Mouse (Mus musculus) limb, embryonic 15.5 days (tissue): ENCODE measurements around the gene Tmtc1. TPM values are rescaled to one million over a fixed set of nuclear protein-coding genes. Genes with fewer than 3 reads are reported as not detected.

ENCODE experiments used
- ATAC-seq: fragments of 200-750 bp; cut with Nextera tagmentation; 2 replicates; pipeline ENCODE4 v1.8.0; 2017; ENCODE audit warnings: low read depth, moderate TSS enrichment; ENCODE audit not compliant: insufficient number of reproducible peaks, low FRiP score, low TSS enrichment
- H3K27ac ChIP-seq: fragments of 300-500 bp; sonication (generic); 2 replicates; pipeline ENCODE4 v1.5.1; 2015; ENCODE audit warnings: moderate library complexity, mild to moderate bottlenecking, inconsistent platforms
- H3K27me3 ChIP-seq: fragments of 300-500 bp; sonication (generic); 2 replicates; pipeline ENCODE4 v1.6.1; 2015; ENCODE audit warnings: inconsistent platforms
- H3K36me3 ChIP-seq: fragments of 300-500 bp; sonication (generic); 2 replicates; pipeline ENCODE4 v1.6.1; 2015; ENCODE audit warnings: inconsistent platforms
- H3K4me1 ChIP-seq: fragments of 300-500 bp; sonication (generic); 2 replicates; pipeline ENCODE4 v1.6.1; 2015; ENCODE audit warnings: inconsistent platforms
- H3K4me2 ChIP-seq: fragments of 300-500 bp; sonication (generic); 2 replicates; pipeline ENCODE4 v1.6.1; 2015; ENCODE audit warnings: mild to moderate bottlenecking, inconsistent platforms
- H3K4me3 ChIP-seq: fragments of 300-500 bp; sonication (generic); 2 replicates; pipeline ENCODE4 v1.5.1; 2015; ENCODE audit warnings: mild to moderate bottlenecking, inconsistent platforms
- H3K9ac ChIP-seq: fragments of 300-500 bp; sonication (generic); 2 replicates; pipeline ENCODE4 v1.6.1; 2015; ENCODE audit warnings: inconsistent platforms
- H3K9me3 ChIP-seq: fragments of 300-500 bp; sonication (generic); 2 replicates; pipeline ENCODE4 v1.6.1; 2016; ENCODE audit warnings: inconsistent platforms
- WGBS: fragments of 180-500 bp; shearing (Covaris S2); methylation state at CpG from one replicate; pipeline ENCODE4 v1.1.7; 2015; 5-methylcytosine and 5-hydroxymethylcytosine counted together
- polyA plus RNA-seq: library from polyadenylated mRNA; unstranded; fragments of >200 nt; fragmentation: Nextera tagmentation; extraction: Ambion mirVana; gene quantifications from 2 replicates; pipeline ENCODE4 v1.2.1, GENCODE M21; 2015

Tmtc1 gene
- polyA plus RNA-seq, 1 experiment from 2014 or later: 1.3 TPM

DNA sequence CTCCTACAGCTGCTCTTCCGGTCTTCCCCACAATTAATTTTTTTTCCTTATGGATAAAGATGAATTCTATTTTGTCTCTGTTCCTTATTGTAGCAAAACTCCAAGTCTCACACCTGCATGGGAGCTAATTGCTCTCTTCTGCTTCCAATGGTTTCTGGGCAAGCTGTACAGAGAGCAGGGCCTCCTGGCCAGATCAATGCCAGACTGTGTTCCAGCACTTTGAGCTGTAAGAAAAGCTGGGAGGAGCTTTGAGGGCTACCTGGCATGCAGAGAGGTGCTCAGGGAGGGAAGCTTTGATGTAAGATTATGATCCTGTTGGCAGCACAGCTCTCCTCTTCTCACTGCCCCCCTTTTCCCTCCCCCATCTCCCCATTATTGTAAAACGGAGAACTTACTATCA lies 10.6 kb upstream of the Tmtc1 start:
- H3K27ac ChIP-seq: no peak overlapping the region
- H3K4me1 ChIP-seq: no peaks in the 10 kb centered on the region
- H3K36me3 ChIP-seq: no peaks in the 10 kb centered on the region
- whole genome bisulfite sequencing: 70% methylated on average over 2 of the region's 2 CpGs
- no peaks in the 10 kb centered on the region for H3K27me3 ChIP-seq
- H3K4me3 ChIP-seq: no peak overlapping the region
- H3K9me3 ChIP-seq: no peaks in the 10 kb centered on the region
- no peak overlapping the region for H3K4me2 ChIP-seq
- no peak overlapping the region for H3K9ac ChIP-seq
- ATAC-seq: no peak

DNA sequence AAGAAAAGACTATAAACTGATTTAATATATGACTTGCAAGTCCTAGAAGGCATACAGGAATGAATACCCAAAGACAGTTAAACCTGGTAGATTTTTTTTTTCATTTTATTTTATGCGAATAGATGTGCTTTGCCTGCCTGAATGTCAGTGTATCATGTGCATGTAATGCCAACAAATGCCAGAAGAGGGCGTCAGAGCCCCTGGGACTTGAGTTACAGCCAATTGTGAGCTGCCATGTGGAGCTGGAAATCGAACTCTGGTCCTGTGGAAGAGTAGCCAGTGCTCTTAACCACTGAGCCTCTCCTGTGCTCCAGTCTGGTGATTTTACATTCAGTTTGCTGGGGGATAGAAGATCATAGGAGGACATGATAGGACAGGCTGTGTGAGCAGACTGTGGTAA lies 4.0 kb upstream of the Tmtc1 start:
- no peaks in the 10 kb centered on the region for H3K36me3 ChIP-seq
- H3K9ac ChIP-seq: no peak overlapping the region
- no peaks in the 10 kb centered on the region for H3K9me3 ChIP-seq
- H3K4me1 ChIP-seq: peaks cover 16% of the 10 kb centered on the region
- 66% methylated on average over 3 of the region's 3 CpGs for WGBS
- no peak overlapping the region for H3K27ac ChIP-seq
- ATAC-seq: no peak
- no peak overlapping the region for H3K4me3 ChIP-seq
- no peak overlapping the region for H3K4me2 ChIP-seq
- H3K27me3 ChIP-seq: peaks cover 19% of the 10 kb centered on the region

DNA sequence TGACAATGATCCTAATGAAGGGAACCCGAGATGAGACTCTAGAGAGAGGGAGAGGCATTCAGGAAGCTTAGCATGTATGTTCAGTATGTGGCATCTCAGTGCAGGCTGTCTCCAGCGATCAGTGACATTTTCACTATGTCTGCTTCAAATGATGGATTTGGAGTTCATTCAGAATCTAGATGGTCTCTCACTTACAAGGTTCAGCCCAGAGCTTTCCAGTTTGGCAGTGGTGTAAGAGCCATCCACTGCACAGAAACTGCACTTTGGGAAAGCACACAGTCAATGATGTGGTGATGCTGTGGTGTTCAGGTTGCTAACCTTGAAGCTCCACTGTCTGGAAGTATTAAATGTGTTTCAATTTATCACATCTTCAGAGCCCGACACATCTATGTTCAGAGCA lies 1.9 kb upstream of the Tmtc1 start:
- no peak overlapping the region for H3K4me2 ChIP-seq
- H3K9me3 ChIP-seq: no peaks in the 10 kb centered on the region
- H3K9ac ChIP-seq: no peak overlapping the region
- H3K4me3 ChIP-seq: no peak overlapping the region
- H3K27ac ChIP-seq: no peak overlapping the region
- 62% methylated on average over 3 of the region's 3 CpGs for WGBS
- no peak for ATAC-seq
- H3K36me3 ChIP-seq: no peaks in the 10 kb centered on the region
- H3K27me3 ChIP-seq: peaks cover 31% of the 10 kb centered on the region
- peaks cover 31% of the 10 kb centered on the region for H3K4me1 ChIP-seq

DNA sequence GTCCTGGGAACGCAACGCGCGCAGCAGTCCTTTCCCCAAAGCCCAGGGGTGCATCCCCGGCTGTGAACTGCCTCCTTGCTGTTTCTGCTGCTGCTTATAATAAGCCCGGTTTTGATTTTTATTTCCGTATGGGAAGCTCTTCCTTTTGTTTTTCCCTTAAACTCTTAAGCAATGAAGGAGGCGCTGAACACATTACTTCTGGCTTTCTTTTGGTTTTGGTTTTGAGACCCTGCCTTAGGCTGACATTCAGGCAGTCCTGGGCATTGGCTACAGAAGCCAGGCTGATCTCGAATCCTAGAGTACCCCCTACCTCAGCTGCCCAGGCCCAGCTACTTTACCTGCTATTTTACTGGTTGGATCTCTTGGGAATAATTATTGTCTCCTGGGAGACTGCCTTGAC lies 607 bp upstream of the Tmtc1 start:
- H3K9ac ChIP-seq: peak overlapping the region; percentile 54; the same call in 1 of the 2 replicates
- H3K36me3 ChIP-seq: no peaks in the 10 kb centered on the region
- H3K4me3 ChIP-seq: peak overlapping the region; percentile 74
- peaks cover 31% of the 10 kb centered on the region for H3K4me1 ChIP-seq
- H3K4me2 ChIP-seq: peak overlapping the region; percentile 95
- no peaks in the 10 kb centered on the region for H3K9me3 ChIP-seq
- peaks cover 31% of the 10 kb centered on the region for H3K27me3 ChIP-seq
- no peak overlapping the region for H3K27ac ChIP-seq
- 3% methylated on average over 9 of the region's 9 CpGs for WGBS
- ATAC-seq: no peak

DNA sequence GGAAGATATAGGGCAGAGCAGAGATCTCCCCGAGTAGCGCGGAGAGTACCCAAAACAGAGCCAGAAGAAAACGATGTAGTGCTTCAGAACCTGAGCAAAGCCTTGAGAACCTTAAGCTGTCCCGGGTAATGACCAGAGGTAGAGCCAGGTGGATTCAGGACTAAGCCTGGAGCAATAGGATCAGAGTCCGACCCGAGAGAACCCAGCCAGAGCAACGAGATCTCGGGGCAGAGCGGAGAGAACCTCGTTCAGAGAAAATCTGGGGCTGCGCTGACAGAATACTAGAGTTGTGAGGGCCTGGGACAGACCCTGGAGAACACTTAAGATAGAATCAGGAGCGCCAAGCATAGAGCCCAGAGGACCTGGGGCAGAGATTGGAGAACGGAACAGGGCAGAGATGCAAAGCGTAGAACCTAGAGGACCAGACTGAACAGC lies 881 bp downstream of the Tmtc1 start:
- WGBS: 3% methylated on average over 15 of the region's 15 CpGs
- Histone ChIP-seq H3K9me3 (no peaks in the 10 kb centered on the region), H3K27me3 (peaks cover 31% of the 10 kb centered on the region), H3K27ac (no peak overlapping the region; the same call in 1 of the 2 replicates), H3K36me3 (no peaks in the 10 kb centered on the region), H3K4me3 (peak overlapping the region; percentile 74), H3K4me2 (peak overlapping the region; percentile 95), H3K4me1 (peaks cover 35% of the 10 kb centered on the region), H3K9ac (peak overlapping the region; percentile 54; the same call in 1 of the 2 replicates)
- 0 out of 2 replicates have a peak, but pooled peaks have one; percentile 8 for ATAC-seq

DNA sequence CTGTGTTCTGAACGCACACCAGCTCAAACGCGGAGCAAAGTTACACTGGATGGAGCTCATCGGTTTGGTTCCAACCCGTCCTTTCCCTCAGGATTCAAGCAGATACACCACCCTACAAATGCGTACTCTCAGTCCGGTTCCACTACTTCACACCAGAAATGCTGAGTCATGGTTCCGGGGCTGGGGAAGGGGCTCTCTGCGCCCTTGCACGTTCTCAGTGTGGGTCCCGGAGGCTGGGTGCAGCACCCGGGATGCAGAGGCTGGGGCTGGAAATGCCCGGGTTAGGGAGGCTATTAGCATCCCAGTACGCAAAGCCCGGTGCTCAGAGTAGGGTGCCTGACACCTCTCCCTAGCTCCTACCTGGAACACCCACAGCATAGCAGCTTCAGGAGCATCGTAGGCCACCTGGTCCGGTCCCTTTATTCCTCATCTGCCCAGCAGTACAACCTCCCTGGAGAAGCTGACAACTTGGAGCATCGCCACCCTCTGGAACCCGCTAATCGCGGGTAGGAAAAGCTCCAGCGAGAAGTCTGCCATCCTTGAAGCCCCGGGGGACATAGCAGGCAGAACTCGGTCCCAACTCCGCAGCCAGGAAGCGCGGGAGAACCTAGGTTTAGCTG lies 1.4 kb downstream of the Tmtc1 start:
- Histone ChIP-seq H3K27me3 (peaks cover 31% of the 10 kb centered on the region), H3K4me3 (peak overlapping the region; percentile 74), H3K9ac (peak overlapping the region; percentile 54; the same call in 1 of the 2 replicates), H3K9me3 (no peaks in the 10 kb centered on the region), H3K4me2 (peak overlapping the region; percentile 95), H3K27ac (no peak overlapping the region), H3K36me3 (no peaks in the 10 kb centered on the region), H3K4me1 (peaks cover 35% of the 10 kb centered on the region)
- no peak for ATAC-seq
- WGBS: under 1% methylated on average over 27 of the region's 27 CpGs

DNA sequence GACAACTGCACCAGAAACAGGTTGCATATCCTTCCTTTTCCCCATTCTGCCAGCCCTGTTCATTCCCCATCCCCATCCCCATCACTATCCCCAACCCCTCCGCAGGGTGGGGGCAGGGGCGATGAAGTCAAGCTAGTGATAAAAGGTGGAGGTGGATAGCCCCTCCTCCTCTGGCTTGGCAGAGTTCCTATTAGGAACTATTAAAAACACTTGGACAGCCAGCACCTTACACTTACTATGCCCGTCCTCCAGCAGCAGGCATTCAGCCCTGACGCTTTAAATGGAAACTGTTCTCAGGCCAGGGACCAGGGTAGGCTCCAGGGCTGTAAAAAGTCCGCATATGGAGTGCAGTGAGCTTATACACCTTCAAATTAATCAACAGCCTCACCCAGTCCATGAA lies 2.3 kb downstream of the Tmtc1 start:
- Histone ChIP-seq H3K4me2 (peak overlapping the region; percentile 95), H3K27ac (no peak overlapping the region), H3K9me3 (no peaks in the 10 kb centered on the region), H3K36me3 (no peaks in the 10 kb centered on the region), H3K4me1 (peaks cover 37% of the 10 kb centered on the region), H3K4me3 (peak overlapping the region; percentile 74), H3K9ac (no peak overlapping the region), H3K27me3 (peaks cover 31% of the 10 kb centered on the region)
- WGBS: 11% methylated on average over 5 of the region's 5 CpGs
- ATAC-seq: peak; percentile 17; the same call in 1 of the 2 replicates

DNA sequence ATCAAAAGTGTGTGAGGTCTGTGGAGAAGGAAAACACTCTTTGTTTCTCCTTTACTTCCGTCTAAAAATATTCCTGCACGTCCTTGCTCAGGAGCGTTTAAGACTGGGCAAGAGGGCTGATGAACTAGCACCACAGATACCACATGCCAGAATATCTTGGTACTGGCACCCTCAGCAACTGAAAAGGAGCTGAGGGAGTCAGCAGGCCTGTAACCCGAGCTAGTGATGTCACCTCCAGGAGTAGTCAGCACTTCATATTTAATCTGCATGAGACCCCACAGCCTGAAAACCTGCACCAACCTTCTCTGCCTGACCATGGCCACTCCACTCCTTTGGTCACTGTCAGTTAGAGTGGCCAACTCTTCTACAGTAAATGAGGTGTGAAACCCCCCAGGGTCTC lies 5.1 kb downstream of the Tmtc1 start:
- 53% methylated on average over 4 of the region's 4 CpGs for WGBS
- Histone ChIP-seq H3K36me3 (no peaks in the 10 kb centered on the region), H3K27me3 (peaks cover 18% of the 10 kb centered on the region), H3K9me3 (no peaks in the 10 kb centered on the region), H3K27ac (0 out of 2 replicates have a peak overlapping the region, but pooled peaks have one; percentile 22), H3K4me3 (no peak overlapping the region), H3K4me2 (no peak overlapping the region), H3K4me1 (peaks cover 29% of the 10 kb centered on the region), H3K9ac (no peak overlapping the region)
- no peak for ATAC-seq

DNA sequence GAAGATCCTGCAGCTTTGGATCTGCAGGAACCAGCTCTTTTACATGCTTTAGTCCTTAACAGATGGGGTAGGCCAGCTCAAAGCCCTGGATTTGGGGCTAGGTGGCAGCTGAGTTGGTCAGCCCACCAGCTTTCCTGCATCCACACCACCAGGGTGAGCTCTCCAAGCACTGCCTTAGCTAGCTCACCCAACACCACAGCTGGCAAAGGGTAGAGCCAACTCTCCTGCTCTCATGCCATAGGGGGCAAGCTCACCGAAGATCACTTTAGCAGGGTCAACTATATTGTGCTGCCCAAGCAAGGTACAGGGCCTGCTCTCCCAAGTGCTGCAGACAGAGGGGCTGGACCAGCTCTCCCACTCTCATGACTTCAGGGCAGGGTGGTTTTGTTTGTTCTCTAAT lies 6.6 kb downstream of the Tmtc1 start:
- no peak for ATAC-seq
- Histone ChIP-seq H3K9me3 (no peaks in the 10 kb centered on the region), H3K4me2 (no peak overlapping the region), H3K4me3 (no peak overlapping the region), H3K27me3 (peaks cover 6% of the 10 kb centered on the region), H3K27ac (no peak overlapping the region), H3K4me1 (peaks cover 15% of the 10 kb centered on the region), H3K9ac (no peak overlapping the region), H3K36me3 (no peaks in the 10 kb centered on the region)
- WGBS: 85% methylated on average over 1 of the region's 1 CpGs

DNA sequence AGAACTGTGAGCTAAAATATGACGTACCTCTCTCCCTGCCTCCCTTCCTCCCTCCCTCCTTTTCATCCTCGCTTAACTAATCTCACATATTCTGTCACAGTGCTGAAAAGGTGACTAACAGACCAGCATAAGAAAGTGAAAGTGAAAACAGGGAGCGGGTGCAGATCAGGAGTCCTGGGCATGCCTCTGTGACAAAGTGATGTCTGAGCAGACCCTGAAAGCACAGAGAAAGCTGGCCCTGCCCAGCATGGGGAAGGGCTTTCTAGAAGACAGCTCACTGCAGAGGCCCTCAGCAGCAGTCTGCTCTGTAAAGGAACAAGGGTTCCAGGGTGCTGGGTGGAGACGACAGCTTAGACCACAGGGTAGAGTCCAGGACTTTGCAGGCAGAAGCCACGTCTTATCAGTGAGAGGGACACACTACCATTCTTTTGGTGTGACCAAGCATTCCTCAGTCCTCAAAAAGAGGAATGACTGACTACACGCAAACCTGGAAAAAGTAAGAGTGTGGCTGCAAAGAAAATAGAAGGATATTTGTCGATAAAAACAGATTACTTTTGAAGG lies 7.7 kb downstream of the Tmtc1 start:
- ATAC-seq: no peak
- H3K4me1 ChIP-seq: peaks cover 8% of the 10 kb centered on the region; the same call in 1 of the 2 replicates
- no peak overlapping the region for H3K27ac ChIP-seq
- no peak overlapping the region for H3K9ac ChIP-seq
- no peaks in the 10 kb centered on the region; the same call in 1 of the 2 replicates for H3K27me3 ChIP-seq
- H3K9me3 ChIP-seq: no peaks in the 10 kb centered on the region
- H3K4me3 ChIP-seq: no peak overlapping the region
- H3K36me3 ChIP-seq: no peaks in the 10 kb centered on the region
- no peak overlapping the region for H3K4me2 ChIP-seq
- WGBS: 83% methylated on average over 7 of the region's 7 CpGs

DNA sequence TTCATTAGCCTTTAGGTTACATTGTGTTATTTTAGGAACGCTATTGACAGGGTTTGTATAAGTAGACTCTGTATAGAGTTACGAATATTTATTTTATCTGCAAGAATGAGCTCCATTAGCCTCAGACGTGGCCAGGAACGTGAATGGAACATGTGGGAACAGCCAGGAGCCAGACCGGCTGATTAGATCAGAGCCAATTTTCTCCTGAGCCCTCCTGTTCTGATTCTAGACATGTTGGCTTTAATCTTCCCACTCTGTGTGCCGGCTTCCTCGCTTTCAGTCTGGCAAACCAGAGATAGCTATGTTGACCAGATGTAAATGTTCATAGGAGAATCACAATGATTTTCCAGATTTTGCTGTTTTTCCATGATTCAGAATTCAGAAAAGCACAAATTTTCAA lies 22.6 kb downstream of the Tmtc1 start:
- Histone ChIP-seq H3K4me1 (peaks cover 2% of the 10 kb centered on the region; the same call in 1 of the 2 replicates), H3K9ac (no peak overlapping the region), H3K36me3 (no peaks in the 10 kb centered on the region), H3K9me3 (no peaks in the 10 kb centered on the region), H3K4me3 (no peak overlapping the region), H3K4me2 (no peak overlapping the region), H3K27me3 (no peaks in the 10 kb centered on the region), H3K27ac (no peak overlapping the region)
- 36% methylated on average over 7 of the region's 7 CpGs for WGBS
- ATAC-seq: no peak

DNA sequence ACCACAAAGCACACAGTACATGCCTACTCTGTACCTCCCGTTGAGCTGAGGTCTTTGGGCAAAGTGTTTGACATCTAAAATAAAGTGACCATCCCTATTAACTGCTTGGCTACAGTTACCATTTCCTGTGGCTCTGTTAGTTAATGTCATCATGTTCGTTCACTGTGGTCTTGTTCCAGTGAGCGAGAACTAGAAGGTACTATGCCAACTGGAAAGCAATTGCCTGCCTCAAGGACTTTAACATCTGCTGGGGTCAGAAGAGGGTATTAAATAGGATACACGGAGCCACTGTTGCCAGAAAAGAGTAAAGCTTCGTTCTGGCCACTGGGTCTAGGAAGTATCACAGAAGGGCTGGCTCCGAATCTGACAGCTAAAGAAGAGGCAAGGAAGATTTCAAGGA lies 23.8 kb downstream of the Tmtc1 start:
- Histone ChIP-seq H3K4me1 (peaks cover 2% of the 10 kb centered on the region; the same call in 1 of the 2 replicates), H3K4me2 (no peak overlapping the region), H3K4me3 (no peak overlapping the region), H3K9me3 (no peaks in the 10 kb centered on the region), H3K9ac (no peak overlapping the region), H3K36me3 (no peaks in the 10 kb centered on the region), H3K27me3 (no peaks in the 10 kb centered on the region), H3K27ac (no peak overlapping the region)
- ATAC-seq: no peak
- WGBS: 73% methylated on average over 6 of the region's 6 CpGs
